Mouse (Mus musculus): ENCODE measurements around the gene Fam241a.

- no peak for TF ChIP-seq CTCF (conservative IDR thresholded peaks at IDR 0.05 in 1 of 2, IDR thresholded peaks at IDR 0.05 in 1 of 2; ENCODE audit: low read depth in 2 of 2, low read length in 2 of 2)
- TF ChIP-seq NELFE (IDR thresholded peaks at IDR 0.05; ENCODE audit: low read depth, low read length) = no peak
- no peak for TF ChIP-seq EP300 (IDR thresholded peaks at IDR 0.05; ENCODE audit: low read length)
- TF ChIP-seq USF2 (conservative IDR thresholded peaks at IDR 0.05; ENCODE audit: low read depth, low read length) = no peak
- no peak for TF ChIP-seq POLR2A (IDR thresholded peaks at IDR 0.05; ENCODE audit: low read depth, low read length)
- no peak for TF ChIP-seq ZKSCAN1 (IDR thresholded peaks at IDR 0.05; ENCODE audit: borderline replicate concordance, low read depth, low read length)
- TF ChIP-seq MAX (IDR thresholded peaks at IDR 0.05; ENCODE audit: low read length) = no peak
- TF ChIP-seq E2F4 (IDR thresholded peaks at IDR 0.05; ENCODE audit: insufficient replicate concordance, low read depth, low read length) = no peak
- TF ChIP-seq SMC3 (IDR thresholded peaks at IDR 0.05; ENCODE audit: low read depth, low read length) = no peak
- TF ChIP-seq MAFK (IDR thresholded peaks at IDR 0.05; ENCODE audit: insufficient replicate concordance, low read length) = no peak
- TF ChIP-seq GABPA (IDR thresholded peaks at IDR 0.05; ENCODE audit: insufficient replicate concordance, low read depth, low read length) = no peak
These were observed 22.0 kb upstream of the Fam241a start for GRCm38 (mm10) chr3:127917999-127918661.
